Mouse (Mus musculus): ENCODE data around the gene Rnf5. TPM values are rescaled to one million over a fixed set of nuclear protein-coding genes. Genes with fewer than 3 reads are reported as not detected.

The Rnf5 gene
- total RNA-seq, 1 experiment, result 22.8 TPM

DNA sequence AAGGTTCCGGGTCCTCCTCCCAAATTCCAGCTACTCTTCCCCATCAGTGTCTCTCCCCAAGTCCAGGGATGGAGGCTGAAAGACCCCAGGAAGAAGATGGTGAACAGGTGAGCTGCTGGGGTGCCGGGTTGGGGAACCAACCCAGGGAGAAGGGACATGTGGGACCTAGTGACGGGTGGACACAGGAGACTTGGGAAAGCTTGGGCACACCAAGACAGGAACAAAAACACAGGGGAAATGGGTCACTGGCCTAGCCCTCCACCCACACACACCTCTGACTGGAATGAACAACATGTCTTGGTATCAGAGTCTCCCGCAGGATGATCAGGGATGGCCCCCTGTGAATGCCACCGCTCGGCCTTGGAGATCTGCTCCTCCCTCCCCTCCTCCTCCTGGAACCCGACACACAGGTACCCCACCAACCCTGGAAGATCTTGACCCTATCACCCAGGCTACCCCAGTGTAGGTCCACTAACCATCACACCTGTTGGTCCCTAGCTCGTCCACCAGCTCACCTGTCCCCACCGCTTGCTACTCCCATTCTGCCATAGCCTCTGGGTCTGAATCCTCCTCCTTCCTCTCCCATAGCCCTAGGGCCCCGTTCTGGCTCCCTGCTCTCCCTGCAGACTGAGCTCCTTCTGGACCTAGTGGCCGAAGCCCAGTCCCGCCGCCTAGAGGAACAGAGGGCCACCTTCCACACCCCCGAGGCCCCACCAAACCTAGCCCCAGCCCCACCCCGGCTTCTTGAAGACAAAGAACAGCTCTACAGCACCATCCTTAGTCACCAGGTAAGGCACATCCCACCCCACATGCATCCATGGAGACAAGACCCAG, 13.1 kb downstream of the Rnf5 start:
- H3K27ac ChIP-seq (ENCODE audit: insufficient read depth, low read depth, low read length, poor library complexity, severe bottlenecking), result peak overlapping the region; percentile 6; the same call in 1 of the 2 replicates
- H3K36me3 ChIP-seq (ENCODE audit: control insufficient read depth, insufficient read depth, low read length, poor library complexity, severe bottlenecking), result peaks cover 11% of the 10 kb centered on the region; the same call in 1 of the 2 replicates
- TF ChIP-seq ZNF384 (IDR thresholded peaks at IDR 0.05; ENCODE audit: low read depth, low read length), result no peak
- no peak for TF ChIP-seq CHD2 (IDR thresholded peaks at IDR 0.05; ENCODE audit: low read depth, low read length)
- TF ChIP-seq ZC3H11A (IDR thresholded peaks at IDR 0.05; ENCODE audit: borderline replicate concordance, low read depth, low read length), result no peak
- no peak for TF ChIP-seq MAFK (IDR thresholded peaks at IDR 0.05; ENCODE audit: insufficient read depth, low read depth, low read length)
- TF ChIP-seq HCFC1 (IDR thresholded peaks at IDR 0.05; ENCODE audit: borderline replicate concordance, insufficient read depth, low read length), result no peak
- H3K9me3 ChIP-seq (ENCODE audit: control insufficient read depth, insufficient read depth, low read depth, low read length), result no peaks in the 10 kb centered on the region
- H3K4me1 ChIP-seq (ENCODE audit: control insufficient read depth in 2 of 2, insufficient read depth in 2 of 2, low read length in 2 of 2, poor library complexity in 1 of 2), result peaks cover 19 to 43% of the 10 kb centered on the region in 2 experiments
- no peak for DNase-seq (ENCODE audit: low read depth, low spot score)
- H3K9ac ChIP-seq (ENCODE audit: insufficient read depth, low read depth, low read length, poor library complexity, severe bottlenecking), result peak overlapping the region; percentile 39; the same call in 1 of the 2 replicates
- H3K4me3 ChIP-seq (ENCODE audit: insufficient read depth in 1 of 2, low read depth in 1 of 2, low read length in 2 of 2, poor library complexity in 1 of 2, severe bottlenecking in 1 of 2), result peak overlapping the region in 1 of 2 experiments; percentile 40; a peak in 1 of 4 replicates
- in situ Hi-C loops (cut with MboI; ENCODE audit: low sequenced_read_pairs in 2 of 2, unreplicated experiment in 2 of 2), result no loop called here

DNA sequence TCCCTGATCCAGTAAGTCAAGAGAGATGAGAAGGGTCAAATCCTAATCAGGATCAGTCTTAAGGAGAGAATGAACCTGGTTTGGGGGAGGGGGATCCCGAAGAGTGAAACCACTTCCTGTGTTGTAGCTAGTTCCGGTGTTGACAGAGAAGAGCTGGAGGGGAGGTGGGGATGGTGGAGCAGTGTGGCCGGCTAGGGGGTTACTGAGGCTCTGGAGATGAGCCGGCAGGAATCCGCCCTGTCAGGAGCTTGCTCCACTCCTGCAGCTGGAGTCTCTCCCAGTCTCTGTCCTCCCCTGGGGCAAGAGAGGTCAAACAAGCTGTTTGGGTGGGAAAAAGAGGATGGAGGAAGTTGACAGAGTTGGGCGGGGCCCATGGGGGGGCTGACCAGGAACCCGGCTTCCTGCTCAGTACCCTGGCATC, 13.8 kb downstream of the Rnf5 start, which contains the start of gene Gpsm3:
TSS of gene Gpsm3 (plus strand) at position 126 of the 421 bp plus-strand sequence.
- Histone ChIP-seq H3K9ac (ENCODE audit: insufficient read depth, low read depth, low read length, poor library complexity, severe bottlenecking) (peak within 1 kb of the TSS; percentile 39; the same call in 1 of the 2 replicates), H3K9me3 (ENCODE audit: control insufficient read depth, insufficient read depth, low read depth, low read length) (no peaks in the 10 kb centered on the region), H3K4me1 (ENCODE audit: control insufficient read depth in 2 of 2, insufficient read depth in 2 of 2, low read length in 2 of 2, poor library complexity in 1 of 2) (peaks cover 19 to 38% of the 10 kb centered on the region in 2 experiments), H3K36me3 (ENCODE audit: control insufficient read depth, insufficient read depth, low read length, poor library complexity, severe bottlenecking) (peaks cover 6% of the 10 kb centered on the region; the same call in 1 of the 2 replicates), H3K27ac (ENCODE audit: insufficient read depth, low read depth, low read length, poor library complexity, severe bottlenecking) (no peak within 1 kb of the TSS; the same call in 1 of the 2 replicates), H3K4me3 (ENCODE audit: insufficient read depth in 1 of 2, low read depth in 1 of 2, low read length in 2 of 2, poor library complexity in 1 of 2, severe bottlenecking in 1 of 2) (peak within 1 kb of the TSS; percentile 6 to 40; a peak in 2 of 4 replicates)
- no peak for TF ChIP-seq HCFC1 (IDR thresholded peaks at IDR 0.05; ENCODE audit: borderline replicate concordance, insufficient read depth, low read length)
- TF ChIP-seq CHD2 (IDR thresholded peaks at IDR 0.05; ENCODE audit: low read depth, low read length), result no peak
- no peak for TF ChIP-seq MAFK (IDR thresholded peaks at IDR 0.05; ENCODE audit: insufficient read depth, low read depth, low read length)
- no peak for TF ChIP-seq ZC3H11A (IDR thresholded peaks at IDR 0.05; ENCODE audit: borderline replicate concordance, low read depth, low read length)
- TF ChIP-seq ZNF384 (IDR thresholded peaks at IDR 0.05; ENCODE audit: low read depth, low read length), result no peak
- DNase-seq (ENCODE audit: low read depth, low spot score), result no peak
- in situ Hi-C loops (cut with MboI; ENCODE audit: low sequenced_read_pairs in 2 of 2, unreplicated experiment in 2 of 2), result no loop called here

DNA sequence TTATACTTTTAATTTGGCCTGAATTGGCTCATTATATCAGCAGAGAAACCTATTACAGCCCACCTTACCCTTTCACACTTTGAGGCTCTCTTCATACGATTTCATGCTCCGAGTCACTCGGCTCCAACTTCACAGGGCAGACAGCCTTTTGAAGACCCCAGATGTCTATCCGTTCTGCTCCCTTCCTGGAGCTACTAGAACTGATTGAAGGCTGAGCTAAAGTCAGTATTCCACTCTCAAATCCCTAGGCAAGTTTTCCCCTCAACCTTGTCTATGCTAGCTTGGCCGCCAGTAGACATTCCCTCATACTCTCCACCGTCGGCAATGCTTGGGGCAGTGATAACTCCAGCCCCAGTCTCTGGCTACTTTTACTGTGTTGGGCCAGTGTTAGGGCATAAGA, 14.3 kb downstream of the Rnf5 start:
- DNase-seq (ENCODE audit: low read depth, low spot score), result no peak
- H3K4me1 ChIP-seq (ENCODE audit: control insufficient read depth in 2 of 2, insufficient read depth in 2 of 2, low read length in 2 of 2, poor library complexity in 1 of 2), result peaks cover 19 to 36% of the 10 kb centered on the region in 2 experiments
- 0 out of 4 replicates have a peak overlapping the region, but pooled peaks of 1 of the 2 experiments have one; percentile 6 for H3K4me3 ChIP-seq (ENCODE audit: insufficient read depth in 1 of 2, low read depth in 1 of 2, low read length in 2 of 2, poor library complexity in 1 of 2, severe bottlenecking in 1 of 2)
- H3K36me3 ChIP-seq (ENCODE audit: control insufficient read depth, insufficient read depth, low read length, poor library complexity, severe bottlenecking), result peaks cover 3% of the 10 kb centered on the region; the same call in 1 of the 2 replicates
- H3K9ac ChIP-seq (ENCODE audit: insufficient read depth, low read depth, low read length, poor library complexity, severe bottlenecking), result peak overlapping the region; percentile 13; the same call in 1 of the 2 replicates
- TF ChIP-seq MAFK (IDR thresholded peaks at IDR 0.05; ENCODE audit: insufficient read depth, low read depth, low read length) (no peak), ZNF384 (IDR thresholded peaks at IDR 0.05; ENCODE audit: low read depth, low read length) (no peak), CHD2 (IDR thresholded peaks at IDR 0.05; ENCODE audit: low read depth, low read length) (no peak), HCFC1 (IDR thresholded peaks at IDR 0.05; ENCODE audit: borderline replicate concordance, insufficient read depth, low read length) (no peak), ZC3H11A (IDR thresholded peaks at IDR 0.05; ENCODE audit: borderline replicate concordance, low read depth, low read length) (no peak)
- H3K27ac ChIP-seq (ENCODE audit: insufficient read depth, low read depth, low read length, poor library complexity, severe bottlenecking), result no peak overlapping the region; the same call in 1 of the 2 replicates
- no peaks in the 10 kb centered on the region for H3K9me3 ChIP-seq (ENCODE audit: control insufficient read depth, insufficient read depth, low read depth, low read length)
- in situ Hi-C loops (cut with MboI; ENCODE audit: low sequenced_read_pairs in 2 of 2, unreplicated experiment in 2 of 2), result no loop called here

DNA sequence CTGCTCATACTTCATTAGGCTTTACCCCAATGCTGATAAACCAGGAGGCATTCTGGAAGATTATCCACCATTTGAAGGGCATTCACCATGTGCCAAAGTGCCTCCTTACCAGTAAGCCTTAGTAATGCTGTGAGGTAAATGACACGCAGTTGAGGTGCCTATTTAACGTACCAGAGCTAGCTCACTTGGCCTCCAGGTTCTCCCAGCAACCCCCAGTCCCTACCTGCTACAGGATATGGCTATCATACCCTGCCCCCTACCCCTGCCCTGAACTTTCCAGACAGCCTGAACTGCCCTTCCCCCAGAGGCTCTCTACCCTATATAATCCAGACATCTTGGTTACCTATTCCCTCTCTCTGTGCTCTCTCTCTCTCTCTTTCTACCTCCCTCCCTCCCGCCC, 14.7 kb downstream of the Rnf5 start:
- H3K4me1 ChIP-seq (ENCODE audit: control insufficient read depth in 2 of 2, insufficient read depth in 2 of 2, low read length in 2 of 2, poor library complexity in 1 of 2), result peaks cover 19 to 31% of the 10 kb centered on the region in 2 experiments
- H3K9ac ChIP-seq (ENCODE audit: insufficient read depth, low read depth, low read length, poor library complexity, severe bottlenecking), result no peak overlapping the region
- no peak overlapping the region for H3K4me3 ChIP-seq (ENCODE audit: insufficient read depth in 1 of 2, low read depth in 1 of 2, low read length in 2 of 2, poor library complexity in 1 of 2, severe bottlenecking in 1 of 2)
- no peaks in the 10 kb centered on the region for H3K9me3 ChIP-seq (ENCODE audit: control insufficient read depth, insufficient read depth, low read depth, low read length)
- no peak for TF ChIP-seq CHD2 (IDR thresholded peaks at IDR 0.05; ENCODE audit: low read depth, low read length)
- TF ChIP-seq ZNF384 (IDR thresholded peaks at IDR 0.05; ENCODE audit: low read depth, low read length), result no peak
- no peak for TF ChIP-seq ZC3H11A (IDR thresholded peaks at IDR 0.05; ENCODE audit: borderline replicate concordance, low read depth, low read length)
- TF ChIP-seq HCFC1 (IDR thresholded peaks at IDR 0.05; ENCODE audit: borderline replicate concordance, insufficient read depth, low read length), result no peak
- TF ChIP-seq MAFK (IDR thresholded peaks at IDR 0.05; ENCODE audit: insufficient read depth, low read depth, low read length), result no peak
- in situ Hi-C loops (cut with MboI; ENCODE audit: low sequenced_read_pairs in 2 of 2, unreplicated experiment in 2 of 2), result no loop called here
- no peaks in the 10 kb centered on the region for H3K36me3 ChIP-seq (ENCODE audit: control insufficient read depth, insufficient read depth, low read length, poor library complexity, severe bottlenecking)
- H3K27ac ChIP-seq (ENCODE audit: insufficient read depth, low read depth, low read length, poor library complexity, severe bottlenecking), result no peak overlapping the region
- no peak for DNase-seq (ENCODE audit: low read depth, low spot score)

All from ES-E14 (cell line).